Mouse (Mus musculus) embryonic facial prominence, embryonic 12.5 days (tissue): ENCODE data around the gene Wdr20. TPM values are rescaled to one million over a fixed set of nuclear protein-coding genes. Genes with fewer than 3 reads are reported as not detected.

ENCODE experiments used
- ATAC-seq: fragments of 200-750 bp; cut with Nextera tagmentation; 2 replicates; pipeline ENCODE4 v1.8.0; 2017; ENCODE audit not compliant: insufficient number of reproducible peaks, insufficient read depth, low FRiP score, low TSS enrichment
- H3K27ac ChIP-seq: fragments of 300-500 bp; sonication (generic); 2 replicates; pipeline ENCODE4 v1.5.1; 2016; ENCODE audit warnings: mild to moderate bottlenecking
- H3K27me3 ChIP-seq: fragments of 300-500 bp; sonication (generic); 2 replicates; pipeline ENCODE4 v1.6.1; 2016; ENCODE audit warnings: mild to moderate bottlenecking, moderate library complexity
- H3K36me3 ChIP-seq: fragments of 300-500 bp; sonication (generic); 2 replicates; pipeline ENCODE4 v1.6.1; 2016; ENCODE audit warnings: mild to moderate bottlenecking
- H3K4me1 ChIP-seq: fragments of 300-500 bp; sonication (generic); 2 replicates; pipeline ENCODE4 v1.6.1; 2016
- H3K4me2 ChIP-seq: fragments of 300-500 bp; sonication (generic); replicated peaks from 2 replicates; pipeline ENCODE4 v1.6.1; 2016; ENCODE audit warnings: mild to moderate bottlenecking, moderate library complexity
- H3K4me3 ChIP-seq: fragments of 300-500 bp; sonication (generic); 2 replicates; pipeline ENCODE4 v1.5.1; 2016; ENCODE audit warnings: mild to moderate bottlenecking
- H3K9ac ChIP-seq: fragments of 300-500 bp; sonication (generic); 2 replicates; pipeline ENCODE4 v1.6.1; 2016; ENCODE audit warnings: mild to moderate bottlenecking, moderate library complexity
- H3K9me3 ChIP-seq: fragments of 300-500 bp; sonication (generic); 2 replicates; pipeline ENCODE4 v1.6.1; 2016; ENCODE audit warnings: mild to moderate bottlenecking, moderate library complexity
- WGBS: fragments of 180-500 bp; shearing (Covaris S2); methylation state at CpG from one replicate; pipeline ENCODE4 v1.1.7; 2016; 5-methylcytosine and 5-hydroxymethylcytosine counted together
- polyA plus RNA-seq: library from polyadenylated mRNA; unstranded; fragments of >200 nt; fragmentation: Nextera tagmentation; extraction: Ambion mirVana; gene quantifications from 2 replicates; pipeline ENCODE4 v1.2.1, GENCODE M21; 2016

The Wdr20 gene
- polyA plus RNA-seq, 1 experiment from 2014 or later: 30.1 TPM

GRCm38 (mm10) chr12:110806301-110806970, 68.7 kb downstream of the Wdr20 start:
- H3K9me3 ChIP-seq: no peaks in the 10 kb centered on the region

DNA sequence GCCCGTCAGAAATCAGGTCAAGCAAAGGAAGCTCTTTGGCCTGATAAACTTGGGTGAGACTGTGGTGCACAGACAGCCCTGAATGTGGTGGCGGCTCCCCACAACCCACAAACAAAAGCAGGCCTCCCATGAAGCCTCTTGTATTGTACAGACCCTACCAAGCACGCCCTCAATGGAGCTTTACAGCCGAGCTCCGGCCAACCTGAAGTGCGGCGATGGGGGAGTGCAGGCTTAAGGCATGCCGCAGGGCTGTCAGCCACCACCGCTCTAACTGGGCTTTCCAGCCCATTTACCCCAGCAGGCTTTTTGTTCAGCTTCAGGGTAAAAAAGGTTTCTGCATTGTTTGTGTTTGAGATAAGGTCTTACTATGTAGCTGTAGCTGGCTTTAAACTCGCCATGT, 70.7 kb downstream of the Wdr20 start:
- H3K27me3 ChIP-seq: no peaks in the 10 kb centered on the region
- ATAC-seq: no peak
- H3K27ac ChIP-seq: peak overlapping the region; percentile 55; the same call in 1 of the 2 replicates
- no peak overlapping the region for H3K4me3 ChIP-seq
- peaks cover 4% of the 10 kb centered on the region; the same call in 1 of the 2 replicates for H3K4me1 ChIP-seq
- H3K4me2 ChIP-seq: no peak overlapping the region
- whole genome bisulfite sequencing: 57% methylated on average over 10 of the region's 10 CpGs
- no peak overlapping the region for H3K9ac ChIP-seq
- 0 out of 2 replicates have a peak, but pooled peaks cover 25% of the 10 kb centered on the region for H3K36me3 ChIP-seq
- H3K9me3 ChIP-seq: no peaks in the 10 kb centered on the region

More at GRCm38 (mm10) chr12:110806301-110806970, 68.7 kb downstream of the Wdr20 start:
- Histone ChIP-seq H3K4me1 (peaks cover 4% of the 10 kb centered on the region; the same call in 1 of the 2 replicates), H3K27me3 (no peaks in the 10 kb centered on the region), H3K36me3 (peaks cover 19% of the 10 kb centered on the region; the same call in 1 of the 2 replicates), H3K4me2 (no peak overlapping the region), H3K4me3 (no peak overlapping the region), H3K9ac (no peak overlapping the region), H3K27ac (no peak overlapping the region; the same call in 1 of the 2 replicates)
- WGBS: 72% methylated on average over 3 of the region's 3 CpGs
- no peak for ATAC-seq

DNA sequence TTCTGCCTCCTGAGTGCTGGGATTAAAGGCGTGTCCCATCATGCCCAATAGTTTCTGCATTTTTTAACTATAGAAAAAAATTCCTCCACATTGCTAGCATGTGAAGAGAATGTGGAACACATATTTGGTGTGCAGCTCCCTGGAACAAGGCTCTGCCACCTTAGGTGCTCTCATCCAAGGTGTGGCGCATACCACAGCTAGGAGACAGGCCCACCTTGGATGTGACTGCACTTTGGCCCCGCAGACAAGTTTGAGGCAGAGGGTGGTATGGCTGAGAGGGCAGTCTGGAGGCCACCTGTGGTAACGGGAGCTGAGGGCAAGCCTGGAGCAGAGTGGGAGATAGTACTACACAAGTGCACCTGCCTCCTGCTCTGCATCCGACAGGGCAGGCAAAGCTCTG, 71.1 kb downstream of the Wdr20 start:
- no peaks in the 10 kb centered on the region for H3K27me3 ChIP-seq
- H3K27ac ChIP-seq: no peak overlapping the region
- no peak overlapping the region for H3K4me3 ChIP-seq
- 0 out of 2 replicates have a peak, but pooled peaks cover 25% of the 10 kb centered on the region for H3K36me3 ChIP-seq
- H3K9ac ChIP-seq: no peak overlapping the region
- no peak overlapping the region for H3K4me2 ChIP-seq
- H3K4me1 ChIP-seq: peaks cover 4% of the 10 kb centered on the region; the same call in 1 of the 2 replicates
- no peak for ATAC-seq
- no peaks in the 10 kb centered on the region for H3K9me3 ChIP-seq
- WGBS: 86% methylated on average over 5 of the region's 5 CpGs

DNA sequence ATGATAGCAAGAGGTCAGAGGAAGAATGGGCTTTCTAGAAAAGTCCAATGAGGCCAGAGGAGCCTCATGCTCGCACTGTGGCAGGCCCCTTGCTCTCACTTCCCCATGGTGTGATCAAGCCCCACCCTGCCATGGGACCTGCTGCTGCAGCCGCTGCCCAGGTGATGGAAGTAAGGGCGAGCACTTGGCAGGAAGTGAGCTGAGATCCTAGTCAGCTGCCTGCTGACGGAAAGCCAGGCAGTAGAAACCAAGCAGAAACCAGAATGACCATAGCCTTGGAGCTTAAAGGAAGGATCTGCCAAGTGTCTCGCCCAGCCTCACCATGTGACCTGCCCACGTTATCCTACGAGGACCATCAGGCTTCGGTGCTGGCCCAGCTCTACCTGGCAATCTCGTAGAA, 75.4 kb downstream of the Wdr20 start:
- Histone ChIP-seq H3K9me3 (no peaks in the 10 kb centered on the region), H3K36me3 (0 out of 2 replicates have a peak, but pooled peaks cover 9% of the 10 kb centered on the region)
- 90% methylated on average over 9 of the region's 9 CpGs for WGBS

GRCm38 (mm10) chr12:110813624-110814023, 75.9 kb downstream of the Wdr20 start:
- no peak for ATAC-seq
- H3K4me1 ChIP-seq: no peaks in the 10 kb centered on the region
- H3K4me3 ChIP-seq: no peak overlapping the region
- H3K9me3 ChIP-seq: no peaks in the 10 kb centered on the region
- no peak overlapping the region for H3K4me2 ChIP-seq
- no peak overlapping the region for H3K27ac ChIP-seq
- no peak overlapping the region for H3K9ac ChIP-seq
- H3K36me3 ChIP-seq: 0 out of 2 replicates have a peak, but pooled peaks cover 6% of the 10 kb centered on the region
- H3K27me3 ChIP-seq: no peaks in the 10 kb centered on the region
- 89% methylated on average over 6 of the region's 6 CpGs for WGBS

More for the DNA sequence above, 75.4 kb downstream of the Wdr20 start:
- Histone ChIP-seq H3K9ac (no peak overlapping the region), H3K4me1 (no peaks in the 10 kb centered on the region), H3K27ac (no peak overlapping the region), H3K4me2 (no peak overlapping the region), H3K27me3 (no peaks in the 10 kb centered on the region), H3K4me3 (no peak overlapping the region)
- ATAC-seq: no peak

GRCm38 (mm10) chr12:110814924-110815323, 77.2 kb downstream of the Wdr20 start:
- no peak overlapping the region for H3K4me2 ChIP-seq
- 78% methylated on average over 17 of the region's 17 CpGs for WGBS
- no peaks in the 10 kb centered on the region for H3K27me3 ChIP-seq
- H3K4me3 ChIP-seq: no peak overlapping the region
- no peak overlapping the region for H3K9ac ChIP-seq
- H3K27ac ChIP-seq: no peak overlapping the region
- 0 out of 2 replicates have a peak, but pooled peaks cover 6% of the 10 kb centered on the region for H3K36me3 ChIP-seq
- ATAC-seq: no peak
- no peaks in the 10 kb centered on the region for H3K9me3 ChIP-seq
- H3K4me1 ChIP-seq: no peaks in the 10 kb centered on the region

DNA sequence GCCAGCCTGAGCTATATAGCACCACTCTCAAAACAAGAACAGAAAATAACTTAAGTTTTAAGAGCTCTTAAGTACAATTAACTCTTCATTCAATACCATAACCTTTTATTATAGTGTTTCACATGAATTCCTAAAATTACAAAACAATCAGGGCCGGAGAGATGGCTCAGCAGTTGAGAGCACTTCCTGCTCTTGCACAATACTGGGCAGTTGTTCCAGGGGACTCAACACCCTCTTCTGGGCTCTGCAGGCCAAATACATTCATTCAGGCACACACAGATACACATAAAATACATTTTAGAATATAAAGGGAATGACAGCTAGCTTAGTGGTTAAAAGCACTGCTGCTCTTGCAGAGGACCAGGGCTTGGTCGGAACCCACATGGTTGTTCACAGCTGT, 79.1 kb downstream of the Wdr20 start:
- H3K27ac ChIP-seq: no peak overlapping the region
- ATAC-seq: no peak
- no peak overlapping the region for H3K9ac ChIP-seq
- H3K4me3 ChIP-seq: no peak overlapping the region
- H3K4me1 ChIP-seq: no peaks in the 10 kb centered on the region
- 0 out of 2 replicates have a peak, but pooled peaks cover 6% of the 10 kb centered on the region for H3K36me3 ChIP-seq
- H3K4me2 ChIP-seq: no peak overlapping the region
- no peaks in the 10 kb centered on the region for H3K9me3 ChIP-seq
- 84% methylated on average over 2 of the region's 2 CpGs for WGBS
- no peaks in the 10 kb centered on the region for H3K27me3 ChIP-seq

DNA sequence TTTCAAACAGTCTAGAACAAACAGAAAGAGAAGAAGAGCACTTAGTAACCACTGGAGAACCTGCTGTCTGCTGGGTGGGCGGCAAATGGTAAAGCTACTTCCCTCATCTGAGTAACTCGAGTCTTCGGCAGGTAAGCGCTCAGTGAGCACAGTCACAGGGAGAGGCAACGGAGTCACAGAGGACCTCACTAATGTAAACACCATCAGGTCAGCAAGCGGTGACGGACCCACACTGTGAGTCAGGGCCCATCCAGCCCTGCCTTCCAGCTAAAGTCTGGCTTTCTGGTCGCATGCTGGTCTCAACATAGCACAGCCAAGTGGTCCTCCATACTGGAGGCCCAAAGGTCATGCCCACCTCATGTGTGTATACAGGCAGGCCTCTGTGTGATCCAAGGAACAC, 81.6 kb downstream of the Wdr20 start:
- WGBS: 73% methylated on average over 8 of the region's 8 CpGs
- Histone ChIP-seq H3K4me1 (no peaks in the 10 kb centered on the region), H3K36me3 (no peaks in the 10 kb centered on the region), H3K27ac (no peak overlapping the region), H3K9ac (no peak overlapping the region), H3K9me3 (no peaks in the 10 kb centered on the region), H3K4me2 (no peak overlapping the region), H3K27me3 (no peaks in the 10 kb centered on the region), H3K4me3 (no peak overlapping the region)
- ATAC-seq: no peak

DNA sequence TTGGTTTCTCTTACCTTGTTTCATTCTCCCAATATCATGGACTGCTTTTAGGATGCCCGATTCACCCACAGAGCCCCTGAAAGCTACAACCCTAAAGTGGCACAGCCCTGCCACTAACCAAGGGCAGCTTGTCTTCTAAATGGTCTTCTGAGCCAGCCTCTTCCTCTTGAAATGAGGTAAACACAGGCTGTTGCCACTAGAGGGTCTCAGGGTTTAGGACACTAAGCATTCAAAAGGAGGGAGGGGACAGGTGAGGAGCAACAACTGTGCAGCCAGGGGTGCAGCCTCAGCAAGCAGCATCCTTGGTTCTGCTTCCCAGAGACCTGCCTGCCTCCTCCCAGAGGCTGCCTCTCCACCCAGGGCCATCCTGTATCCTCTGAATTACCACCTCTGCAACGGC, 84.0 kb downstream of the Wdr20 start:
- Histone ChIP-seq H3K4me2 (no peak overlapping the region), H3K4me3 (no peak overlapping the region), H3K27ac (no peak overlapping the region), H3K27me3 (no peaks in the 10 kb centered on the region), H3K9ac (no peak overlapping the region), H3K36me3 (no peaks in the 10 kb centered on the region), H3K4me1 (no peaks in the 10 kb centered on the region), H3K9me3 (no peaks in the 10 kb centered on the region)
- ATAC-seq: no peak
- WGBS: 85% methylated on average over 2 of the region's 2 CpGs

GRCm38 (mm10) chr12:110822366-110822765, 84.6 kb downstream of the Wdr20 start:
- WGBS: 88% methylated on average over 7 of the region's 7 CpGs

GRCm38 (mm10) chr12:110828908-110829307, 91.2 kb downstream of the Wdr20 start:
- Histone ChIP-seq H3K4me3 (no peak overlapping the region), H3K27me3 (no peaks in the 10 kb centered on the region), H3K27ac (no peak overlapping the region), H3K36me3 (no peaks in the 10 kb centered on the region), H3K4me2 (no peak overlapping the region), H3K4me1 (no peaks in the 10 kb centered on the region), H3K9ac (no peak overlapping the region), H3K9me3 (no peaks in the 10 kb centered on the region)
- no peak for ATAC-seq
- 96% methylated on average over 4 of the region's 4 CpGs for WGBS

More at GRCm38 (mm10) chr12:110822366-110822765, 84.6 kb downstream of the Wdr20 start:
- H3K9me3 ChIP-seq: no peaks in the 10 kb centered on the region
- no peaks in the 10 kb centered on the region for H3K27me3 ChIP-seq
- no peak overlapping the region for H3K27ac ChIP-seq
- H3K4me1 ChIP-seq: no peaks in the 10 kb centered on the region
- no peak overlapping the region for H3K9ac ChIP-seq
- H3K36me3 ChIP-seq: no peaks in the 10 kb centered on the region
- ATAC-seq: no peak
- no peak overlapping the region for H3K4me2 ChIP-seq
- H3K4me3 ChIP-seq: no peak overlapping the region

- no peak overlapping the region for H3K9ac ChIP-seq
- H3K27me3 ChIP-seq: no peaks in the 10 kb centered on the region
- no peak for ATAC-seq
- no peaks in the 10 kb centered on the region for H3K9me3 ChIP-seq
- no peak overlapping the region for H3K4me3 ChIP-seq
- no peaks in the 10 kb centered on the region for H3K36me3 ChIP-seq
- H3K4me1 ChIP-seq: no peaks in the 10 kb centered on the region
- WGBS: 82% methylated on average over 11 of the region's 11 CpGs
- H3K4me2 ChIP-seq: no peak overlapping the region
- no peak overlapping the region for H3K27ac ChIP-seq
Observed at GRCm38 (mm10) chr12:110830293-110831024, 92.7 kb downstream of the Wdr20 start.
